Mouse (Mus musculus): ENCODE results near the gene Tyk2.

- no peak for TF ChIP-seq POLR2A (IDR thresholded peaks at IDR 0.05; ENCODE audit: insufficient read length, low read depth)
- no peak for TF ChIP-seq CEBPB (IDR thresholded peaks at IDR 0.05; ENCODE audit: insufficient read depth, poor library complexity, severe bottlenecking)
These were observed 40.5 kb downstream of the Tyk2 start for GRCm38 (mm10) chr9:21090537-21090936.

All from myocyte (in vitro differentiated cells).